Mouse (Mus musculus) ovary, postnatal 10 days (tissue): ENCODE measurements around the gene Dnajb14.
"Not testable (repeated sequence)": the region's sequence is repeated elsewhere in the genome, so short reads cannot be mapped to it uniquely, and the experiment has no call there.

Source experiments
- DNase-seq: peaks from one replicate; pipeline ENCODE4 v3.0.0; 2022; ENCODE audit warnings: low spot score

Gene Dnajb14

DNA sequence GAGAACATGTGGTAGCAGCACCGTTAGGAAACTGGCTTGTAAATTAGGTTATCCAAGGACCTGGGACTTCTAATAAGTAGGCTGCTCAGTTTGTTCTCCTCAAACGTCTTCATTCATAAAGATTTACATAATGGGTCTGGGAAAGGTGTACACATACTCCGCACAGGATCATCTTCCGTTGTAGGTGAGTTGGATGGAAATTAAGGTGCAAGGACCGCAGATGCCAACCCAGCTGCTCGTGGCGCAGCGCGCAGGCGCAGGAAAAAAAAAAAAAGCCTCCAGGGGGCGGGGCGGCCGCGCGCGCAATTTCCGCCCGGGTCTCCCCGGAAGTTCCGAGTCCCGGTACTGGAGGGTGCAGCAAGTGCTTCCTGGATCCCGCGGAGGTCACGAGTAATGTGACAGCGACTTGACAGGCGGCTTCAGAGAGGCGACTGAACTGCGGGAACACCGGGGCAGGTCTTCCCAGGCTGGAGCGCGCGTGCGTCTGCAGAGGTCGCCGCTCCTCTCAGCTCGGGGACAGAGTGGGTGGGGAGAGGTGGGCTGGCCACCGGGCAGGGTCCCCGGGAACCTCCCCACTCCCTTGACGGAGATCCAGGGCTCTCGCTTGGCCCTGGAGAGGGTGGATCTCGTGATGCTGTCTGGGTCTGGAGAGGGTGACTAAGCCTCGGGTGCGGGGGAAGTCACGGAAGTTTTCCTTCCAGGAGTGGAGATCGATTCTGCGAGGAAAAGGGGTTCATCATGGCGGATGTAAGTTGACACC, 50.9 kb downstream of the Dnajb14 start, which contains the start of gene Lamtor3:
Gene Lamtor3, plus strand, starts transcription at position 335 of the 760 bp plus-strand sequence.
- DNase-seq = peak; percentile 81

- no peak for DNase-seq
Observed at GRCm38 (mm10) chr3:137918932-137919311, 51.4 kb downstream of the Dnajb14 start.

- no peak for DNase-seq
Observed at GRCm38 (mm10) chr3:137919398-137919797, 51.9 kb downstream of the Dnajb14 start.

GRCm38 (mm10) chr3:137920594-137920993, 53.1 kb downstream of the Dnajb14 start:
- no peak for DNase-seq

DNA sequence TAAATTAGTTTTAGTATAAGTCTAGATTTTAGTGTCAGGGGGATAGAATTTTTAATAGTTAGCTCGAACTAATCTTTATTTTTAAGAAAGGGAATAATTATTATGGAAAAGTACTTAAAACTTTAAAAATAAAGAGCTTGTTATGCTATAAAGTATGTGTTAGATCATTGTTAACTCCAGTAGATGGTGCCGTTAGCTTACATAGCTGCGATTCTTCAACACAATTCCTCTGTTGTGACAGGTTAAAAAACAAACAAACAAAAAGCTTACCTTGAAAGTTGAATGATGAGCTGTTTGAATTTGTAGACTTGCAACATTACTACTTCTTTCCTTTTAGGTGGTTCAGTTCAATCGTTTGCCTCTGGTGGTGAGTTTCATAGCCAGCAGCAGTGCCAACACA, 59.5 kb downstream of the Dnajb14 start:
- DNase-seq = no peak

- DNase-seq = no peak
Observed at GRCm38 (mm10) chr3:137929940-137930339, 62.5 kb downstream of the Dnajb14 start.

DNA sequence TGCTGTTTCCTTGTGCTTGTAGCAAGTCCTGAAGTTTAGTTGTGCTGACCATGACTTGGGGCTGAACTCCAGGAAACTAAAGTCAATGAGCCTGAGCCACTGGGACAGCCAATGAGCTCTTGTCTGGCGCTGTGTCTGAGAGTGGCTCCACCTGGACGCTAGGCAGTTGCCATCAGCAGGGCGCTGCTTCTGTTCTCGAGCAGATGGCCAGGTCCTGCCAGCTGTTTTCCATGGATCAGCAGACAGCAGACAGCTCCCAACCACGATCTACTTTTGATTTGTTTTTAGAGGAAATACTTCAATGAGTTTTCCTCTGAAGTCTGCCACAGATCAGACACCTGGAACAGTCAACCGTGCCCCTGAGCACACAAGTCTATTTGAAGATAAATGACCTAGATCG, 65.3 kb downstream of the Dnajb14 start:
- no peak for DNase-seq

DNA sequence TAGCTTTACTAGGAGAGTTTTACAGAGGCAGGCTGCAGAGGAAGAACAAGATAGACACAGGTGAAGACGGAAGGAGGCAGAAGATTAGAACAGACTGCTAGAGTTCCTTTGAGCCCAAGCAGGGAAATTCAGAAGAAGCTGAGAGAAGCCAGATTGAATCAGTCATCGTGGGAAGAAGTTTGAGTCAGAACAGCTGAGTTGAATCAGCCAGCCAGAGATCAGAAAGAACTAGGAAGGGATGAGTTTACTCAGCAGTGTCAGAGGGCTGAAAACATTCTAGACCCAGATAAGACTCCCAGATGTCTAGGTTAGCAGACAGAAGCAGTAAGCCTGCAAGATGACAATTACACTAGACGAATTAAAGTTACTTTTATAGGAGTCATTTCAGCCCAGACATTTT, 66.5 kb downstream of the Dnajb14 start:
- DNase-seq = no peak

GRCm38 (mm10) chr3:137935570-137936525, 68.4 kb downstream of the Dnajb14 start:
- no peak for DNase-seq

- no peak for DNase-seq
Observed at GRCm38 (mm10) chr3:137936541-137936940, 69.1 kb downstream of the Dnajb14 start.

GRCm38 (mm10) chr3:137938608-137939007, 71.1 kb downstream of the Dnajb14 start:
- no peak for DNase-seq

- DNase-seq = no peak
Observed at GRCm38 (mm10) chr3:137940757-137941156, 73.3 kb downstream of the Dnajb14 start.

GRCm38 (mm10) chr3:137941555-137941954, 74.1 kb downstream of the Dnajb14 start:
- DNase-seq = no peak

DNA sequence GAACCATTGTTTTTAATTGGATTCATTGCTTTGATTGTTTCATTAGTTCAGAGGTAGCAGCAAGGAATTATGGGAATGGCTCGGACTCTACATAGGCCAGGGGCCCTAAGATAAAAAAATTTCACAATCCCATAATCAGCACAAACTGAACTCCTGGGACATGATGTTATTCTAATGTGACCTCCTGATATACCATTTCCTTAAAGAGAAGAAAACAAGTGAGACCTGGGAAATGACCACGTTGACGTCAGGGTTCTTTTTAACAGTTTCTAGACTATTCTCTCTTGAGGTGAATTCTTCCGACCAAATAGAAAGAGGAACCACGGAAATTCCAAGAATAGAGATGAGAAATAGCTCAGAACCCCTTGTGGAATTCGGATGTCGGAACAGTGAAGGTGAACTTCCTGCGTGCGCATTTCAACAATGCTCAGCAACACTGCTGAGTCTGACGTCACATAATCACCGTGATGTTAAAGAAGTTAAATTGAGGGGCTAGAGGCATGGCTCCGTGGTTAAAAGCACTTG, 74.7 kb downstream of the Dnajb14 start:
- DNase-seq = no peak

- no peak for DNase-seq
Observed at GRCm38 (mm10) chr3:137943737-137944154, 76.3 kb downstream of the Dnajb14 start.

DNA sequence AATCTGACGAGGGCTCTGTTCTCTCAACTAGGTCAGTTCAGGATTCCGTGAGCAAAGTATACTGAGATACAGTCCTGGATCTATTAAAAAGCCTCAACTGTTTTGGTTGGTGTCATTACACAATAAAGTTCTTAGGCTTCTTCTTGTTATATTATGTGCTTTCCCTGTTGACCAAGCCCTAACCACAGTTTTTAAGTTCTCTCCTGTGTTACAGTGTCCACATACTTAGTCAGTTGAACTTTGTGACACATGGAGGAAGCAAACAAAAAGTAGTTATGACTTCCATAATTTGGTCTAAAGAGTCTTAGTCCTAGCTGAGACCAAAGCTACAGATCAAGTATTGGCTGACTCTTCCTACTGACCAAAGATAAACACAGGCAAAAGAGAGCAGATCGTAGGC, 79.4 kb downstream of the Dnajb14 start:
- no peak for DNase-seq

DNA sequence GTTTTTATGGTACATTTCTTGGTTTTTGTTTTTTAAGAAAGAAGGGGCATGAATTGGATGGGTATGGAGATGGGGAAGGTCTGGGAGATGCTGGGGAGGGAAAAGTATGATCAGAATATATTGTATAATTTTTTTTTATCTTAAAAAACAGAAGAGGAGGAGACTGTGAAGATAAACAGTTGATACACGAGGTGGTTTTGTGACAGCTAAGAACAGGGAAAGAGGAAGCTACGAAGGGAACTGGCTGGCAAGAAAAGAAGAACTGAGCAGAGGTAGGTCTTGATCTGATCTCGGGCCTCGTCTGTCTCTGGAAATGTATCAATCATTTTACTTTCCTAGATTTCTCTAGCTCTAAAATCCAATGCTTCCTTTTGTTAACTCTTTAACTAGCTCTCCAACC, 80.0 kb downstream of the Dnajb14 start:
- DNase-seq = no peak

- no peak for DNase-seq
Observed at GRCm38 (mm10) chr3:137950191-137950885, 82.9 kb downstream of the Dnajb14 start.

GRCm38 (mm10) chr3:137951302-137951701, 83.8 kb downstream of the Dnajb14 start:
- DNase-seq = not testable (repeated sequence)

GRCm38 (mm10) chr3:137951819-137952218, 84.3 kb downstream of the Dnajb14 start:
- DNase-seq = no peak

- DNase-seq = no peak
Observed at GRCm38 (mm10) chr3:137952225-137952913, 84.9 kb downstream of the Dnajb14 start.
